Mouse (Mus musculus) heart, embryonic 13.5 days (tissue): ENCODE measurements around the gene Spsb3. TPM values are rescaled to one million over a fixed set of nuclear protein-coding genes. Genes with fewer than 3 reads are reported as not detected.
A peak's percentile ranks its signal among the peaks of the same experiment; 100 is the strongest.

Experiments used
- ATAC-seq: fragments of 200-750 bp; cut with Nextera tagmentation; 2 replicates; pipeline ENCODE4 v1.8.0; 2017; ENCODE audit warnings: moderate TSS enrichment; ENCODE audit not compliant: insufficient number of reproducible peaks, low FRiP score, low TSS enrichment; ENCODE audit errors: extremely low read depth
- H3K27ac ChIP-seq: fragments of 300-500 bp; sonication (generic); replicated peaks from 2 replicates; pipeline ENCODE4 v1.5.1; 2015; ENCODE audit warnings: moderate library complexity, mild to moderate bottlenecking, inconsistent platforms
- H3K27me3 ChIP-seq: fragments of 300-500 bp; sonication (generic); replicated peaks from 2 replicates; pipeline ENCODE4 v1.6.1; 2015; ENCODE audit warnings: mild to moderate bottlenecking, inconsistent platforms
- H3K36me3 ChIP-seq: fragments of 300-500 bp; sonication (generic); 2 replicates; pipeline ENCODE4 v1.6.1; 2015; ENCODE audit warnings: mild to moderate bottlenecking, inconsistent platforms
- H3K4me1 ChIP-seq: fragments of 300-500 bp; sonication (generic); 2 replicates; pipeline ENCODE4 v1.6.1; 2015; ENCODE audit warnings: inconsistent platforms
- H3K4me2 ChIP-seq: fragments of 300-500 bp; sonication (generic); 2 replicates; pipeline ENCODE4 v1.6.1; 2015; ENCODE audit warnings: inconsistent platforms, mild to moderate bottlenecking, moderate library complexity
- H3K4me3 ChIP-seq: fragments of 300-500 bp; sonication (generic); 2 replicates; pipeline ENCODE4 v1.5.1; 2015; ENCODE audit warnings: moderate library complexity, mild to moderate bottlenecking, inconsistent platforms
- H3K9ac ChIP-seq: fragments of 300-500 bp; sonication (generic); 2 replicates; pipeline ENCODE4 v1.6.1; 2015; ENCODE audit warnings: inconsistent platforms, mild to moderate bottlenecking, moderate library complexity
- H3K9me3 ChIP-seq: fragments of 300-500 bp; sonication (generic); 2 replicates; pipeline ENCODE4 v1.6.1; 2016; ENCODE audit warnings: inconsistent platforms
- WGBS: fragments of 180-500 bp; shearing (Covaris S2); methylation state at CpG from one replicate; pipeline ENCODE4 v1.1.7; 2015; ENCODE audit warnings: mixed read lengths; 5-methylcytosine and 5-hydroxymethylcytosine counted together
- polyA plus RNA-seq: library from polyadenylated mRNA; unstranded; fragments of >200 nt; fragmentation: Nextera tagmentation; extraction: Ambion mirVana; gene quantifications from 2 replicates; pipeline ENCODE4 v1.2.1, GENCODE M21; 2015

Spsb3 gene
- polyA plus RNA-seq, 1 experiment from 2014 or later = 27.8 TPM

DNA sequence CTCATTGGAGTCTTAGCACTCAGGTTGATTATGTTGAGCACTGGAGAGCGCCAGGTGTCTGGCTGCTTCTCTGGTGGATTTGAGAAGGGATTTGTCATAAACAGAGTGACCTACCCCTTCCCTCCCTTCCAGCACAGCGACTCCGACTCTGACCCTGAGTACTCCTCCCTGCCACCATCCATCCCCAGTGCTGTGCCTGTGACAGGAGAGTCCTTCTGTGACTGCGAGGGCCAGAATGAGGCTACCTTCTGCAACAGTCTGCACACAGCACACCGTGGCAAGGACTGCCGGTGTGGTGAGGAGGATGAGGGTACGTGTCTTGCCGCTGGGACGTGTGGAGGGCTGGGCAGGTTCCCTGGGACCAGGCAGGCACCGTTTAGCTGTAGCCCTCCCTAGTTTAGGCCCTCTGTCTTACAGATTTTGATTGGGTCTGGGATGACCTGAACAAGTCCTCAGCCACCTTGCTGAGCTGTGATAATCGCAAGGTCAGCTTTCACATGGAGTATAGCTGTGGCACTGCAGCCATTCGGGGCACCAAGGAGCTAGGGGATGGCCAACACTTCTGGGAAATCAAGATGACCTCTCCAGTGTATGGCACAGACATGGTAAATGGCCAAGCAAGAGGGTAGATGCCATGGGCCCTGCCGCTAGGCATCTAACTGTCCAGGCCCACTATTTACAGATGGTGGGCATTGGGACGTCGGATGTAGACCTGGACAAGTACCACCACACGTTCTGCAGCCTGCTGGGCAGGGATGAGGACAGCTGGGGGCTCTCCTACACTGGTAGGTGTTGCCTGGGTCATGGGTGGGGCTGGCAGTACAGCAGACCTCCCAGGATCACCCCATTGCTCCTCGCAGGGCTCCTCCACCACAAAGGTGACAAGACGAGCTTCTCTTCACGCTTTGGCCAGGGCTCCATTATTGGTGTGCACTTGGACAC, 4.0 kb downstream of the Spsb3 start:
- peaks cover 52% of the 10 kb centered on the region for H3K36me3 ChIP-seq
- H3K9me3 ChIP-seq = no peaks in the 10 kb centered on the region
- no peak overlapping the region for H3K4me2 ChIP-seq
- H3K4me1 ChIP-seq = peaks cover 33% of the 10 kb centered on the region
- H3K9ac ChIP-seq = no peak overlapping the region
- H3K27ac ChIP-seq = no peak overlapping the region
- WGBS = 82% methylated on average over 19 of the region's 19 CpGs
- H3K4me3 ChIP-seq = no peak overlapping the region
- no peak for ATAC-seq
- H3K27me3 ChIP-seq = no peaks in the 10 kb centered on the region

DNA sequence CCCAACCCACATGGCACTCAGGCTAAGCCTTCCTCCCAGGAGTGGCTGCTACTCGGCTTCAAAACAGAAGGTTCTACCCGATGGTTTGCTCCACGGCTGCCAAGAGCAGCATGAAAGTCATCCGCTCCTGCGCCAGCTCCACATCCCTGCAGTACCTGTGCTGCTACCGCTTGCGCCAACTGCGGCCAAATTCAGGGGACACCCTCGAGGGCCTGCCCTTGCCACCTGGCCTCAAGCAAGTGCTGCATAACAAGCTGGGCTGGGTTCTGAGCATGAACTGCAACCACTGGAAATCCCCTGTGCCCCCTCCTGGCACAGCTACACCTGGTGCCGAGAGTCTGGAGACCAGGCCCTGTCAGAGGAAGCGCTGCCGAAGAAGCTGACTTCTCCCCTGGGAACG, 4.9 kb downstream of the Spsb3 start:
- WGBS = 86% methylated on average over 13 of the region's 13 CpGs
- Histone ChIP-seq H3K4me2 (no peak overlapping the region), H3K9ac (no peak overlapping the region), H3K9me3 (no peaks in the 10 kb centered on the region), H3K4me3 (no peak overlapping the region), H3K36me3 (peaks cover 52% of the 10 kb centered on the region), H3K27me3 (no peaks in the 10 kb centered on the region), H3K27ac (no peak overlapping the region), H3K4me1 (peaks cover 37% of the 10 kb centered on the region)
- no peak for ATAC-seq

DNA sequence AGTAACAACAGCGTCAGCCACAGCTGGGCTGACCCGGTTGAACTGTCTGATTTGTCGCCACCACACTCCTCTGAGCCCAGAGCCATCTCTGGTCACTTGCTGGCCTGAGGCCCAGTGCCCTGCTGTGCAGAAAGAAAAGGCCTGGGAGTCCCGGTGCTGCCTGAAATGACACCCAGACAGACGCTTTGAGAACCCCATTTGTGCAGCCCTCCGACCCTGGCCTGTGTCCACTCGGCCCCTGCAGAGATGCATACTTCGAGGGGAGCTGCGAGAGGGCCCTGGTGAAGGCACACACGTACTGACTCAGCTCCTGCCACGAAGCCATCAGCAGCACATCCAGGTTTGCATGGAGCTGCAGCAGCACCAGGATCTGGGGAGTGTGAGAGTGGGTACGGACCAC, 6.3 kb downstream of the Spsb3 start:
- H3K9ac ChIP-seq = no peak overlapping the region
- no peak overlapping the region for H3K27ac ChIP-seq
- 91% methylated on average over 12 of the region's 12 CpGs for WGBS
- peaks cover 63% of the 10 kb centered on the region for H3K36me3 ChIP-seq
- H3K9me3 ChIP-seq = no peaks in the 10 kb centered on the region
- no peak for ATAC-seq
- H3K27me3 ChIP-seq = no peaks in the 10 kb centered on the region
- peaks cover 41% of the 10 kb centered on the region for H3K4me1 ChIP-seq
- H3K4me3 ChIP-seq = no peak overlapping the region
- H3K4me2 ChIP-seq = no peak overlapping the region

GRCm38 (mm10) chr17:24893276-24893675, 6.8 kb downstream of the Spsb3 start:
- Histone ChIP-seq H3K4me1 (peaks cover 40% of the 10 kb centered on the region), H3K27me3 (no peaks in the 10 kb centered on the region), H3K9me3 (no peaks in the 10 kb centered on the region), H3K4me2 (no peak overlapping the region), H3K4me3 (0 out of 2 replicates have a peak overlapping the region, but pooled peaks have one; percentile 87), H3K9ac (no peak overlapping the region), H3K36me3 (peaks cover 67% of the 10 kb centered on the region), H3K27ac (no peak overlapping the region)
- no peak for ATAC-seq
- WGBS = 80% methylated on average over 2 of the region's 2 CpGs

DNA sequence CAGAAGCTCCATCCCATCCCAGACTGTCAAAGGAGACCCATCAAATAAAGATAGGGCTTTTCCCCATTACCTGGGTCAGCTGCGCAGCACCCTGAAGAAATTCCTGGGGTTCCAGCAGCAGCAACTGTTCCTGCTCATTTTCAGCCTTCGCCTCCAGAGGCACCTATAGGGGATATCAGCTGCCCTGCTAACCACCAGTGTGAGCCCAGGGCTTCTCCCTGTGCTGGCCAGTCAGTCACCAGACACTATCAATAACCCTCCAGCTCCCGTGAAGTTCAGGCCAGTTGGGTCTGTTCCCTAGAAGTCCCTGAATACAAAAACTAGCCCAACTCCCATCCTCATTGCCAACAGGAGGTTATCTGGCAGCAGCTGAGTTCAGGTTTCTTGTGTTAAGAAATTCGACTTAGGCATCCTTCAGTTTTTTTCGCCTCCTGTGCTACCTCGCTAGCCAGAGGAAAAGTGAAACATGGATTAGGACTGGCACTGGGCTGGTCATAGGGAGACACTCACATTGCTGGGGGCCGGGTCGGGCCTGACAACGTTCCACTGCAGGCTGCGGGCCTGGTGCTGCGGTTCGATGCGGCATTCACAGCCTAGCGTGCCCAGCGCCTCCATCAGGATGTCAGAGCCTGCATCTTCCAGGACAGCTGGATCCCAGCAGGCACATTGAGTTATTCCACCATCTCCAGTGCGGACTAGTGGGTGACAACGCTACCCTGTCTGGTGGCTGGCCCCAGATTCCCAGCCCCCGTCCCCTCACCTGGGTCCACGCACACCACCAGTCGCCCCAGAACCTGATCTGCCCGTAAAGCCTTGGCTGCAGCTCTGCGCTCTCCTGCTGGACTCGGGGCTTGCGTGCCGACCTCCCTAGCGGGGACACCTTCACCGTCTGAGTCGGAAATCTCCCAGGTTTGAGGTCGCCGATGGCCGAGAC, 7.9 kb downstream of the Spsb3 start:
- WGBS = 9% methylated on average over 31 of the region's 31 CpGs
- no peak for ATAC-seq
- H3K4me1 ChIP-seq = peaks cover 44% of the 10 kb centered on the region
- peaks cover 70% of the 10 kb centered on the region for H3K36me3 ChIP-seq
- peak overlapping the region; percentile 100 for H3K4me2 ChIP-seq
- H3K9ac ChIP-seq = peak overlapping the region; percentile 93
- no peaks in the 10 kb centered on the region for H3K27me3 ChIP-seq
- H3K9me3 ChIP-seq = no peaks in the 10 kb centered on the region
- H3K4me3 ChIP-seq = peak overlapping the region; percentile 87
- peak overlapping the region; percentile 86 for H3K27ac ChIP-seq

DNA sequence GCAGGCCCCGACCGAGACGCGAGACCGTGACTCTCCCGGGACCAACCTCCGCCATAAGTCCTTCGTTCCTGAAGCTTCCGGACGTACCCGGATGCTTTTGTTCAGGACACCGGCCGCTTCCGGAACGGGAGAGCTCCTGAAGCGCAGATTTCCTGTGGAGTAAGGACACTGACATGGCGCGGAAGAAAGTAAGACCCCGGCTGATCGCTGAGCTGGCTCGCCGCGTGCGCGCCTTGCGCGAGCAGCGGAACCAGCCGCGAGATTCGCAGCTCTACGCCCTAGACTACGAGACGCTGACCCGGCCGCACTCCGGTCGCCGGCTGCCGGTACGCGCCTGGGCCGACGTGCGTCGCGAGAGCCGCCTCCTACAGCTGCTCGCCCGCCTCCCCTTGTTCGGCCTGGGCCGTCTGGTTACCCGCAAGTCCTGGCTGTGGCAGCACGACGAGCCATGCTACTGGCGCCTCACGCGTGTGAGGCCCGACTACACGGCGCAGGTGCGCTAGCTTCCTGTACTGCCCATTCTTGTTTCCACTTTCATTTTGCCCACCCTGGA, 8.6 kb downstream of the Spsb3 start, which contains the start of the genes Eme2 and Mrps34:
TSS of gene Eme2 (minus strand) at position 93 of the 553 bp plus-strand sequence.
TSS of gene Mrps34 (plus strand) at position 122 of the 553 bp plus-strand sequence.
- Histone ChIP-seq H3K4me2 (peak within 1 kb of the TSS; percentile 100), H3K27ac (peak within 1 kb of the TSS; percentile 86), H3K4me1 (peaks cover 46% of the 10 kb centered on the region), H3K4me3 (peak within 1 kb of the TSS; percentile 87), H3K9me3 (no peaks in the 10 kb centered on the region), H3K9ac (peak within 1 kb of the TSS; percentile 93), H3K36me3 (peaks cover 70% of the 10 kb centered on the region), H3K27me3 (no peaks in the 10 kb centered on the region)
- 0 out of 2 replicates have a peak, but pooled peaks have one; percentile 15 for ATAC-seq
- under 1% methylated on average over 62 of the region's 62 CpGs for WGBS

DNA sequence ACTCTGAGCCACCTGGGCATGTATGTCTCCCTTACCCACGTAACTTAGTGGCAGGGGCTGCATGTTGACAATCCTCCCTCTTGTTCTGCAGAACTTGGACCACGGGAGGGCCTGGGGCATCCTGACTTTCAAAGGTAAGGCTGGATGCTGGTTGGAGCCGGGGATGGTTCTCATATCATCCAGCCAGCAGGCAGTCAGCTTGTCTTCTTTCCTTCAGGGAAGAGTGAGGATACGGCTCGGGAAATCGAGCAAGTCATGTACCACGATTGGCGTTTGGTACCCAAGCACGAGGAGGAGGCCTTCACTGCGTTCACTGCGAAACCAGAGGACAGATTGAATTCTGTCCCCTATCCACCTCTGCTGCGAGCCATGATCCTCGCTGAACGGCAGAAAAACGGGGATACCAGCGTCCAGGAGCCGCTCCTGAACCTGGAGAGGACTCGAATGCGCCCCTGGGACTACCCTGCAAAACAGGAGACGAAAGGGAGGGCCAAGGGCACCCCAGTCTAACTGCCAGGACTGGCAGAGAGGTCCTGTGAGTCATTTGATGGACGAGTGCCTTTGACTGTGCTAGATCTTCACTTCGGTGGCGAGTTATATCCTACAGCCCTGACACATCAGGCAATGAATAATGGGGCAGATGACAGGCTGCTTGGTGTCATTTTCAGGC, 9.3 kb downstream of the Spsb3 start:
- Histone ChIP-seq H3K27ac (peak overlapping the region; percentile 86), H3K4me1 (peaks cover 46% of the 10 kb centered on the region), H3K4me2 (peak overlapping the region; percentile 100), H3K36me3 (peaks cover 70% of the 10 kb centered on the region), H3K4me3 (peak overlapping the region; percentile 87), H3K9ac (peak overlapping the region; percentile 93), H3K27me3 (no peaks in the 10 kb centered on the region), H3K9me3 (no peaks in the 10 kb centered on the region)
- ATAC-seq = no peak
- 9% methylated on average over 23 of the region's 23 CpGs for WGBS

DNA sequence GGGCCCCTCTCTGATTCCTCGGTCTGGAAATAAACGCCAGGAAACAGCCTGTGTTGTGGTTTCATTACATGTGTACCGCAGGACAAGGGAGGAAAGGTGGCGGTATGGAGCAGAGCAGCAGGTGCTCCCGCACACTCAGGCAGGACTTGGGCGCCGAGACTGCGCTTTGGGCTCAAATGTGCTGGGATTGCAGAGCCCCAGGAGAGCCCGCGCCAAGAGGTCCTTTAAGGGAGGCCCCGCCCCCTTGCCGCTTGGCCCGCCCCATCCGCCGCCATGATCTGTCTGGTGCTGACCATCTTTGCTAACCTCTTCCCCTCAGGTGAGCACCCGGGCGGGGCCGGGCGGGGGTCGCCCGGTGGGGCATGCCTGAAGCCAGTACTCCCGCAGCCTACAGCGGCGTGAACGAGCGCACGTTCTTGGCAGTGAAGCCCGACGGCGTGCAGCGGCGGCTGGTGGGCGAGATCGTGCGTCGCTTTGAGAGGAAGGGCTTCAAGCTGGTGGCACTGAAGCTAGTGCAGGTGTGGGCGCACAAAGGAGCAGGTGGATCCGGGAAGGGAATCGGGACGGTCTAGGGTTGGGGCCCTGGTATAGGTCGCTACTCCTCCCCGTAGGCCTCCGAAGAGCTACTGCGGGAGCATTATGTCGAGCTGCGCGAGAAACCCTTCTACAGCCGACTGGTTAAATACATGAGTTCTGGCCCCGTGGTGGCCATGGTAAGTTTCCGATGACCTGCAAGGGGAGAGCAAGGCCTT, 10.0 kb downstream of the Spsb3 start, which contains the start of gene Nme3:
TSS of gene Nme3 (plus strand) at position 260 of the 752 bp plus-strand sequence.
- H3K9me3 ChIP-seq = no peaks in the 10 kb centered on the region
- peaks cover 70% of the 10 kb centered on the region for H3K36me3 ChIP-seq
- no peaks in the 10 kb centered on the region for H3K27me3 ChIP-seq
- peak within 1 kb of the TSS; percentile 93 for H3K9ac ChIP-seq
- H3K4me2 ChIP-seq = peak within 1 kb of the TSS; percentile 100
- ATAC-seq = peak; percentile 51
- peaks cover 46% of the 10 kb centered on the region for H3K4me1 ChIP-seq
- H3K27ac ChIP-seq = peak within 1 kb of the TSS; percentile 86
- peak within 1 kb of the TSS; percentile 87 for H3K4me3 ChIP-seq
- WGBS = 2% methylated on average over 50 of the region's 50 CpGs

DNA sequence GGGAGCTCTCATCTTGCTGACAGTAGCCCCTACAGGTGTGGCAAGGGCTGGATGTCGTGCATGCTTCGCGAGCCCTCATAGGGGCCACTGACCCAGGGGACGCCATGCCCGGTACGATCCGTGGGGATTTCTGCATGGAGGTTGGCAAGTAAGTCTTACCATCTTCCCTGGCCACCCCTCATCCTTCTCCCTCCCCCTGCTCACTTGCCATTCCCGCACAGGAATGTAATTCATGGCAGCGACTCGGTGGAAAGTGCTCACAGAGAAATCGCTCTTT, 10.5 kb downstream of the Spsb3 start:
- no peaks in the 10 kb centered on the region for H3K9me3 ChIP-seq
- H3K36me3 ChIP-seq = peaks cover 70% of the 10 kb centered on the region
- no peak for ATAC-seq
- WGBS = 44% methylated on average over 11 of the region's 11 CpGs
- 0 out of 2 replicates have a peak overlapping the region, but pooled peaks have one; percentile 86 for H3K27ac ChIP-seq
- peak overlapping the region; percentile 87 for H3K4me3 ChIP-seq
- no peaks in the 10 kb centered on the region for H3K27me3 ChIP-seq
- H3K4me1 ChIP-seq = peaks cover 46% of the 10 kb centered on the region
- H3K9ac ChIP-seq = peak overlapping the region; percentile 93
- H3K4me2 ChIP-seq = peak overlapping the region; percentile 100

DNA sequence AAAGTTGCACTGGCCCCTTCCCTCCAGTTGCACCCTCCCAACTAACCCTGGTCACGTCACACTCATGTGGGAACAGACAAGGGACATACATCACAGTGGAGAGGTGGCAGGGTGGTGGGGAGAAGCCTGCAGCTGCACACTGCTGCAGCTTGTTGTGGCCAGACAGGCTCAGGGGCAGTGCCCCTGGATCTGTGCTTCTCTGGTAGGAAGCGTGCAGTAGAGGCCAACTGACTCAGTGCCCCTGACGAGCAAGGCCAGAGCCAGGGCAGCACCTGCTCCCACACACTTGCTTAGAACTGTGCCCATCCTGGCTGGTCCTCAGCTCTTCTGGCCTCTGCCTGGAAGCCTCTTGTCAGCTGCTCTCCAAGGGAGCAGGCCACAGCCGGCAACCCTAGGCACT, 11.2 kb downstream of the Spsb3 start:
- no peak for ATAC-seq
- 72% methylated on average over 4 of the region's 4 CpGs for WGBS
- H3K27me3 ChIP-seq = no peaks in the 10 kb centered on the region
- no peak overlapping the region for H3K27ac ChIP-seq
- H3K9me3 ChIP-seq = no peaks in the 10 kb centered on the region
- H3K36me3 ChIP-seq = peaks cover 70% of the 10 kb centered on the region
- H3K4me2 ChIP-seq = peak overlapping the region; percentile 100
- peak overlapping the region; percentile 30; the same call in 1 of the 2 replicates for H3K9ac ChIP-seq
- peak overlapping the region; percentile 87 for H3K4me3 ChIP-seq
- peaks cover 46% of the 10 kb centered on the region for H3K4me1 ChIP-seq
